Mouse (Mus musculus) left cerebral cortex, postnatal 14 days (tissue): Measurements from ENCODE around the gene Tnr. TPM values are rescaled to one million over a fixed set of nuclear protein-coding genes. Genes with fewer than 3 reads are reported as not detected.

ENCODE experiments used
- DNase-seq, 2 experiments: peaks; one replicate each; pipeline ENCODE4 v3.0.0; 2021 to 2022; ENCODE audit warnings: low spot score in 2 of 2, mixed read lengths in 1 of 2
- intact Hi-C: fragments of 180-260 bp; cut with DNase I; formaldehyde crosslinking; loops from one replicate; pipeline ENCODE4 v1.15.1; 2025
- total RNA-seq, 2 experiments: library from RNA; stranded (reverse); gene quantifications; 2 replicates each; pipeline ENCODE4 v1.2.3; 2021

Tnr gene
- total RNA-seq, 2 experiments from 2014 or later, result 126 to 151 TPM

DNA sequence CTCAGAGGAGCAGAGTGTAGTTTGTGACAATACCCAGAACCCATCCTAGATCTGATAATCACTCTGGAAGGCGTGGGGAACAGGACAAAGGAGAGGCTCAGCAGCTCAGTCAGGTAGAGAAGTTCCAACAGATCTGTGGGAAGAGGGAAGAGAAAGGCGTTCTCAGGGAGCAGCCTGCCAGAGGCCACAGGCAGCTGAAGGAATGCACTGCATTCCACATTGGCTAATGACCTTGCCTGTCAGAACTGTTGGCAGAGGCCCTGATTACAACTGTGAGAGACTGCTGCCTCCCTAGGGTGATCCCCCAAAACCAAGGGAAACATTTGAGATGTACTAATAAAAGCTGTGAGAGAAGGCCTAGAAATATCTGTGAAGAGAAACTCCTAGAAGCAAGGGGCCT lies 454.2 kb downstream of the Tnr start:
- no peak for DNase-seq
- intact Hi-C loops, result no loop called here

DNA sequence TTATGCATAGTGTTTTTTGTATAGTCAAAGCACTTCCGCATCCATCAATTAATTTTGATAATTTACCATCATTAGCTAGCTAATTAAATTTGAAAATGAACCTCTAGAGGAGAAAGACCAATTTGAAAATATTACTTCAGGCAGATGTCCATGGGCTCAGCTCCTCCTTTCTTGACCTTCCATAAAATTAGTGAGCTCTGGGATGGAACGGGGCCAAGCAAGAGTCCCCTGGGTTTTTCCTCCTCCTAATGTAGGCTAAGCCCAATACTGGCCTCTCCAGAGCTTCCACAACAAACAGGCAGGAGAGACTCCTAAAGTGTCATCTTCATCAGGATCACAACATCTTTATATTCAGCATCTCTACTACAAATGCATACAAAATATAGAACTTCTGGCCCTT lies 455.5 kb downstream of the Tnr start:
- intact Hi-C loops, result no loop called here
- DNase-seq, result no peak

DNA sequence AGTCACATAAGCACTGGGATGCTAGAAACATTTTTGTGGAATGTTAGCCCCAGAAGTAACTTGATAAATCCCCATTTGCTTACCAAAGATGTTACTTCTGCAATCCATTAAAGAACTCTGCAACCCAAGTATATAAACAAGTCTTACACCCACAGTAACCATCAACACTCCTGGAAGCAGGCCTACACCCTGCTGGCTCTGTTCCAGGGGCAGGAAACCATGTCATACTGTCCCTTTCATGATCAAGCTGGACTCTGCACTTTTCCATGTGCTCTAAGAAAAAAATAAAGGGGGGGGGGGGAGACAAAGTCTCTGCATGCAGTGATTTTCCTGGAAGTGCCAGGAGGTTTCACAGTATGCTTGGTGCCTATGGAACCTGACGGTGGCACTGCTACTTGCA lies 456.8 kb downstream of the Tnr start:
- DNase-seq, result no peak
- intact Hi-C loops, result no loop called here
